ENCODE assay signal across 8 mouse cellular contexts in the genomic region with DNA sequence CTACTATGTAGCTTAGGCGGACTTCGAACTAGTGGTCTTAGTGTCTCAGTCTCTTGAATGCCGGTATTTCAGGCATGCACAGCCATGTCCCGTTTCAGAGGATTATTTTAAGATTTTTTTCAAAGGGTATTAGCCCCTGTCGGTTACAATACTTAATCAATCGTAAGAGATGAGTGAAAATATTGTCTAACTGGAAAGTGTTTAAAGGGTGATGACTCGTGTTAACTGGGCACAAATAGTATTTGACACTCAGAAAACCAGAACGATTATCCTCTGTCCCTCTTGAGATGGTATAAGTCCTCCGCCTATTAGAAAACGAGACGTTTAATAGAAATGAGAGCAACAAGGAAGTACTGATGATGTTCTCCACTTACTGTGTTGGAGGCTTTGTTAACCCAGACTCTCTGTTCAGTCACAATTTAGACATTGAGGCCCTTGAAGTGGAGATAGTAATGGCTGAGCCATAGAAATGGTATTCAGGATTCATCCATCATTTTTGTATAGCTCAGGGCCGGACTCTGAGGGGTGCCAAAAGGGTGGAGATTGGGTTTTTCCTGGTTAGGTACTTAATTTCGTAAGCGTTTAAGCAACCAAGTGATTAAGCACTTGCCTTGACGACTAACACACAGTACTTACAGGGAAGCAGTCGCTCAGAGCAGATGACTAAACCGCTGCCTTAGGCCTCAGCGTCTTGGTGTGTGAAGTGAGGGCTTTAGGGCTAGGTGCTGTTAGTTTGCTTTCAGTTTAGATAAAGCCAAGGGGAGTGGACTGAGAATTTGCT. TPM values are rescaled to one million over a fixed set of nuclear protein-coding genes. Genes with fewer than 3 reads are reported as not detected.
A peak's percentile ranks its signal among the peaks of the same experiment; 100 is the strongest.
DNase-seq lines count a peak whose midpoint lies in the region; ATAC-seq and TF ChIP-seq lines count a peak whose summit lies in the region.

No protein-coding gene starts in this region.

- TF ChIP-seq CTCF in spleen, adult 2 months (IDR thresholded peaks at IDR 0.05; ENCODE audit: extremely low read depth, insufficient read depth, insufficient read length, insufficient replicate concordance), result no peak

- no peak for TF ChIP-seq POLR2A in spleen, adult 2 months (IDR thresholded peaks at IDR 0.05; ENCODE audit: low read depth, low read length)

- H3K27me3 ChIP-seq in spleen, adult 2 months (ENCODE audit: control insufficient read depth, insufficient read depth, low read length), result no peaks in the 10 kb centered on the region
- no peaks in the 10 kb centered on the region for H3K27me3 ChIP-seq in liver, embryonic 13.5 days
- H3K27me3 ChIP-seq in neural tube, embryonic 15.5 days (replicated peaks), result no peaks in the 10 kb centered on the region

- peak overlapping the region; percentile 61 for H3K27ac ChIP-seq in spleen, adult 2 months (ENCODE audit: insufficient read depth, low read length)
- H3K27ac ChIP-seq in liver, embryonic 13.5 days, result peak overlapping the region; percentile 99
- peak overlapping the region; percentile 38; the same call in 1 of the 2 replicates for H3K27ac ChIP-seq in neural tube, embryonic 15.5 days (replicated peaks)

- WGBS in spleen, adult 2 months, result under 1% methylated on average over 18 of the region's 18 CpGs
- under 1% methylated on average over 18 of the region's 18 CpGs for WGBS in liver, embryonic 13.5 days (ENCODE audit: insufficient replicate concordance)
- under 1% methylated on average over 18 of the region's 18 CpGs for WGBS in neural tube, embryonic 15.5 days

- H3K36me3 ChIP-seq in spleen, adult 2 months (ENCODE audit: control insufficient read depth, insufficient read depth, low read length), result no peaks in the 10 kb centered on the region
- H3K36me3 ChIP-seq in liver, embryonic 13.5 days, result peaks cover 7% of the 10 kb centered on the region
- no peaks in the 10 kb centered on the region for H3K36me3 ChIP-seq in neural tube, embryonic 15.5 days

- intact Hi-C loops in heart, postnatal 36 days (cut with DNase I), result loop anchor here (5.0 to 10.0 kb wide), 3 partner anchors 176 to 624 kb away; a partner anchor contains a TSS

- peak overlapping the region; percentile 99 for H3K4me3 ChIP-seq in spleen, adult 2 months (ENCODE audit: extremely low read depth, insufficient read depth, insufficient read length)
- peak overlapping the region; percentile 90 for H3K4me3 ChIP-seq in liver, embryonic 13.5 days (replicated peaks)
- peak overlapping the region; percentile 98 for H3K4me3 ChIP-seq in neural tube, embryonic 15.5 days (replicated peaks)

- no peak for ATAC-seq in liver, embryonic 13.5 days (ENCODE audit: low read depth)
- no peak for ATAC-seq in neural tube, embryonic 15.5 days (ENCODE audit: low FRiP score)
- no peak for ATAC-seq in cerebellum, adult (ENCODE audit: insufficient number of reproducible peaks, low FRiP score, low TSS enrichment)

- peaks cover 11% of the 10 kb centered on the region for H3K4me1 ChIP-seq in spleen, adult 2 months (ENCODE audit: control insufficient read depth, insufficient read depth, insufficient read length)
- peaks cover 53% of the 10 kb centered on the region for H3K4me1 ChIP-seq in liver, embryonic 13.5 days (replicated peaks)
- peaks cover 44% of the 10 kb centered on the region for H3K4me1 ChIP-seq in neural tube, embryonic 15.5 days

- peak overlapping the region; percentile 96 for H3K9ac ChIP-seq in liver, embryonic 13.5 days
- peak overlapping the region; percentile 100 for H3K9ac ChIP-seq in neural tube, embryonic 15.5 days (replicated peaks)

- H3K9me3 ChIP-seq in liver, embryonic 13.5 days (replicated peaks), result no peaks in the 10 kb centered on the region
- H3K9me3 ChIP-seq in neural tube, embryonic 15.5 days (replicated peaks), result no peaks in the 10 kb centered on the region

- no peak for DNase-seq in spleen, adult 2 months (ENCODE audit: low read depth in 1 of 2, low spot score in 2 of 2)
- no peak for DNase-seq in spleen, postnatal 14 days (ENCODE audit: low spot score in 2 of 2)
- DNase-seq in embryo, embryonic 10 days (ENCODE audit: low spot score), result peak; percentile 41
- peak; percentile 20 to 39 for DNase-seq in heart, postnatal 36 days
- no peak for DNase-seq in liver, embryonic 13.5 days
- DNase-seq in right cerebral cortex, postnatal 10 days (ENCODE audit: low spot score in 2 of 2), result no peak

- peak overlapping the region; percentile 94 for H3K4me2 ChIP-seq in liver, embryonic 13.5 days
- peak overlapping the region; percentile 87 for H3K4me2 ChIP-seq in neural tube, embryonic 15.5 days

RNA-seq across cellular contexts. Expression of a gene that starts 2.4 kb away (rescaled TPM):
- 27.6 and 41.6 TPM in 2 replicates for polyA plus RNA-seq in spleen, adult 2 months (2012; rRNA removed)
- total RNA-seq in heart, postnatal 36 days (2021), result 10 to 100 TPM; 32.1 to 38.5 TPM
- polyA plus RNA-seq in liver, embryonic 13.5 days (2015; fragmentation: Nextera tagmentation; extraction: Ambion mirVana), result 2.6 and 2.9 TPM in 2 replicates
- polyA plus RNA-seq in neural tube, embryonic 15.5 days (2015; fragmentation: Nextera tagmentation; extraction: Ambion mirVana), result 3.9 TPM in 2 replicates

RNA-seq across cellular contexts. Expression of a gene that starts 41.6 kb away (rescaled TPM):
- 20.9 and 22.0 TPM in 2 replicates for polyA plus RNA-seq in spleen, adult 2 months (2012; rRNA removed)
- 100 to 1,000 TPM; 103 to 107 TPM for total RNA-seq in heart, postnatal 36 days (2021)
- polyA plus RNA-seq in liver, embryonic 13.5 days (2015; fragmentation: Nextera tagmentation; extraction: Ambion mirVana), result 7.6 and 8.4 TPM in 2 replicates
- 25.4 and 27.0 TPM in 2 replicates for polyA plus RNA-seq in neural tube, embryonic 15.5 days (2015; fragmentation: Nextera tagmentation; extraction: Ambion mirVana)

Comparison
In these comparisons a context has a peak if more than half of its experiments do, and no peak if none do; other contexts are left out.
1. DNase-seq: peak in embryo, embryonic 10 days (single experiment) and heart, postnatal 36 days (2 of 2); none in spleen, adult 2 months (0 of 2), spleen, postnatal 14 days (0 of 2), liver, embryonic 13.5 days (single experiment) and right cerebral cortex, postnatal 10 days (0 of 2).
2. H3K27ac ChIP-seq: peak in every context shown above with its lines; median percentile 99 in liver, embryonic 13.5 days; 61 in spleen, adult 2 months; 38 in neural tube, embryonic 15.5 days.
3. Peak in every context shown above with its lines, with median percentiles within 50 percentile points of each other: H3K4me3 ChIP-seq.